Comparison of ENCODE assay signal across 27 mouse cellular contexts in genomic region chr1:88348496-88349005, GRCm38 (mm10). TPM values are rescaled to one million over a fixed set of nuclear protein-coding genes. Genes with fewer than 3 reads are reported as not detected.
DNase-seq lines count a peak whose midpoint lies in the region; ATAC-seq and TF ChIP-seq lines count a peak whose summit lies in the region.
"Had no signal": no experiment of that assay in that cellular context is flagged by ENCODE, and none has a peak within 500 bp of the region (broad histone marks: within the 10 kb centered on the region; RNA-seq: fewer than 3 reads in every experiment).

No protein-coding gene starts in this region.

- no peaks in the 10 kb centered on the region for H3K9me3 ChIP-seq in kidney, embryonic 16.5 days (ENCODE audit: low read length)
- H3K9me3 ChIP-seq in forebrain, postnatal 0 days (ENCODE audit: low read length) = no peaks in the 10 kb centered on the region; the same call in 1 of the 2 replicates
- H3K9me3 ChIP-seq: embryonic facial prominence, embryonic 15.5 days; forebrain, embryonic 10.5 days; forebrain, embryonic 15.5 days; heart, embryonic 15.5 days; hindbrain, embryonic 10.5 days; intestine, embryonic 15.5 days had no signal

- H3K27me3 ChIP-seq in kidney, embryonic 16.5 days (ENCODE audit: insufficient read depth, low read length) = no peaks in the 10 kb centered on the region
- H3K27me3 ChIP-seq in forebrain, postnatal 0 days (ENCODE audit: insufficient read depth, low read length) = no peaks in the 10 kb centered on the region
- H3K27me3 ChIP-seq: embryonic facial prominence, embryonic 15.5 days; forebrain, embryonic 15.5 days; intestine, embryonic 15.5 days had no signal

- H3K4me3 ChIP-seq in kidney, embryonic 16.5 days (ENCODE audit: low read length) = no peak overlapping the region
- H3K4me3 ChIP-seq in forebrain, postnatal 0 days (ENCODE audit: low read depth, low read length) = no peak overlapping the region
- H3K4me3 ChIP-seq: embryonic facial prominence, embryonic 15.5 days; erythroblast, embryonic 14.5 days; forebrain, embryonic 10.5 days; forebrain, embryonic 15.5 days; heart, adult 2 months; heart, embryonic 15.5 days; hindbrain, embryonic 10.5 days; intestine, embryonic 15.5 days had no signal

- H3K9ac ChIP-seq in kidney, embryonic 16.5 days (replicated peaks; ENCODE audit: low read length) = no peak overlapping the region
- H3K9ac ChIP-seq in forebrain, postnatal 0 days = no peak overlapping the region
- H3K9ac ChIP-seq: embryonic facial prominence, embryonic 15.5 days; forebrain, embryonic 15.5 days; heart, embryonic 15.5 days; hindbrain, embryonic 14.5 days; intestine, embryonic 15.5 days had no signal

- no peak for TF ChIP-seq CTCF in forebrain, postnatal 0 days (IDR thresholded peaks at IDR 0.05; ENCODE audit: low read depth)

- H3K4me1 ChIP-seq in kidney, embryonic 16.5 days (ENCODE audit: insufficient read depth, low read length) = no peaks in the 10 kb centered on the region
- H3K4me1 ChIP-seq in forebrain, postnatal 0 days (ENCODE audit: insufficient read depth) = no peaks in the 10 kb centered on the region
- H3K4me1 ChIP-seq: embryonic facial prominence, embryonic 15.5 days; forebrain, embryonic 15.5 days; heart, embryonic 15.5 days; intestine, embryonic 15.5 days had no signal

- no peaks in the 10 kb centered on the region for H3K36me3 ChIP-seq in kidney, embryonic 16.5 days (ENCODE audit: insufficient read depth, low read length)
- H3K36me3 ChIP-seq in forebrain, postnatal 0 days (ENCODE audit: insufficient read depth) = no peaks in the 10 kb centered on the region
- H3K36me3 ChIP-seq: embryonic facial prominence, embryonic 15.5 days; forebrain, embryonic 10.5 days; forebrain, embryonic 15.5 days; heart, embryonic 15.5 days; hindbrain, embryonic 10.5 days; intestine, embryonic 15.5 days had no signal

- peak; percentile 89 for ATAC-seq in cerebellum, adult (ENCODE audit: insufficient number of reproducible peaks, low FRiP score, low TSS enrichment)
- ATAC-seq in kidney, embryonic 16.5 days (ENCODE audit: low FRiP score, low TSS enrichment) = no peak
- no peak for ATAC-seq in forebrain, postnatal 0 days
- ATAC-seq: activated CD4-positive, CD25-positive, alpha-beta regulatory T cell, adult 4 months; forebrain, embryonic 15.5 days; intestine, embryonic 15.5 days had no signal

- H3K27ac ChIP-seq in kidney, embryonic 16.5 days (ENCODE audit: low read length) = no peak overlapping the region
- no peak overlapping the region for H3K27ac ChIP-seq in forebrain, postnatal 0 days (ENCODE audit: low read depth, low read length)
- H3K27ac ChIP-seq: embryonic facial prominence, embryonic 15.5 days; forebrain, embryonic 10.5 days; forebrain, embryonic 15.5 days; heart, adult 2 months; heart, embryonic 15.5 days; hindbrain, embryonic 10.5 days; hindbrain, embryonic 14.5 days; intestine, embryonic 15.5 days had no signal

- no peak for DNase-seq in cerebellum, postnatal 4 days (ENCODE audit: low spot score in 2 of 2)
- DNase-seq in cerebellum, adult 11 months = peak; percentile 72
- DNase-seq in cerebellum, adult 8-10 months = peak; percentile 79
- DNase-seq in cerebellum, postnatal 25 days = peak; percentile 67 to 70
- DNase-seq in forebrain, postnatal 0 days = no peak
- no peak for DNase-seq in kidney, postnatal 36 days
- DNase-seq: embryo, embryonic 11 days; gastrocnemius, postnatal 10 days; heart, adult 2 months; kidney, adult 2 months had no signal

- no peak overlapping the region for H3K4me2 ChIP-seq in kidney, embryonic 16.5 days (replicated peaks; ENCODE audit: low read depth, low read length)
- no peak overlapping the region for H3K4me2 ChIP-seq in forebrain, postnatal 0 days (ENCODE audit: low read depth)
- H3K4me2 ChIP-seq: embryonic facial prominence, embryonic 15.5 days; forebrain, embryonic 15.5 days; heart, embryonic 11.5 days; heart, embryonic 15.5 days; hindbrain, embryonic 14.5 days; intestine, embryonic 15.5 days had no signal

- WGBS in kidney, embryonic 16.5 days = 92% methylated on average over 5 of the region's 5 CpGs
- WGBS in forebrain, postnatal 0 days = 87% methylated on average over 5 of the region's 5 CpGs

RNA-seq across cellular contexts. Expression of gene Spp2, which starts 58.2 kb away (rescaled TPM):
- polyA plus RNA-seq in kidney, embryonic 16.5 days (2015; fragmentation: Nextera tagmentation; extraction: Ambion mirVana) = 111 and 141 TPM in 2 replicates
- 1.3 TPM in 1 of 2 replicates, not detected in the other for total RNA-seq in forebrain, postnatal 0 days (2014; rRNA removed)
- 0.52 and 1.2 TPM in 2 replicates for polyA plus RNA-seq in forebrain, postnatal 0 days (2015; fragmentation: Nextera tagmentation; extraction: Ambion mirVana)
- total RNA-seq: adrenal gland, postnatal 36 days; common myeloid progenitor, adult 5-6 weeks; heart, adult 2 months; heart, postnatal 25 days; MEL had no signal
- polyA plus RNA-seq: activated CD4-positive, CD25-positive, alpha-beta regulatory T cell, adult 4 months; C2C12; embryonic facial prominence, embryonic 15.5 days; erythroblast, embryonic 14.5 days; forebrain, embryonic 10.5 days; forebrain, embryonic 15.5 days; heart, adult 2 months; hindbrain, embryonic 10.5 days had no signal

Comparison
In these comparisons a context has a peak if more than half of its experiments do, and no peak if none do; other contexts are left out.
1. DNase-seq: peak in cerebellum, adult 11 months (single experiment), cerebellum, adult 8-10 months (single experiment) and cerebellum, postnatal 25 days (2 of 2); none in cerebellum, postnatal 4 days (0 of 2), forebrain, postnatal 0 days (single experiment) and kidney, postnatal 36 days (0 of 2).
2. RNA of gene Spp2, which starts 58.2 kb away (polyA plus RNA-seq): 111 to 141 TPM in kidney, embryonic 16.5 days; 0.52 to 1.2 TPM in forebrain, postnatal 0 days; every median in the first group is over 10 times any median in the second.